Mouse (Mus musculus): ENCODE data around the gene Inip.
"Not testable (repeated sequence)": the region's sequence is repeated elsewhere in the genome, so short reads cannot be mapped to it uniquely, and the experiment has no call there.

The Inip gene

DNA sequence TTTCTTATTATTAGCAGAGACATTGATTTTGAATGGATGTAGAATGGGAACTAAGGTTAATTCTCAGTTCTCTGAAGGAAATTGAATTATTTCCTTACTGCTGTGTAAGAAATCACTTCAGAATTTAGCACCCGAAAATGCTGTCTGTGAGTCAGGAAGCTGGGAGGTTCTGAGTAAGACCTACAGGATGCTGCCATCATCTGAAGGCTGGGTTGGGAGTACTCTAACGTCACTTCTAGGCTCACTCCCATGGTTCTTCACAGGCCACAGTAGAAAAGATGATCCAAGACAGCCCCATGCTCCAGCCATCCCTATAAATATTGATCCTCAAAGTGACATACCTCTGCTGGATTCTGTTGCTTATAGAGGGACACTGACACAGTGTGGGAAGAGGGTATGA lies 6.1 kb upstream of the Inip start:
- DNase-seq (ENCODE audit: low spot score): no peak

DNA sequence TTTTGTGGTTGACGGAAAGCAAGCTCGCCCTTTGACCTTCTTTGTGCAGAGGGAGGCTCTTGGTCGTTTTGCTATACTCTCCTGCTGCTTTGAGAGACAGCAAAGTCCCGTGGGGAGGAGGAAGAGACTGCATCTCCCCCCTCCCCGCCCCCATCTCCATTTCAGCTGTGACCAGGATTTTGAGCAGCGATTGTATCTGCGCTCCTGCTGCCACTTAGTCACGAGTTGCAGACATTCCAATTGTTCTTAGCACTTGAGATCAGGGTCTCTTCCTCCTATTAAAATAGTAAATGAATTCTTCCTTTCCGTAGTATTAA lies 5.4 kb upstream of the Inip start:
- no peak for DNase-seq (ENCODE audit: low spot score)

DNA sequence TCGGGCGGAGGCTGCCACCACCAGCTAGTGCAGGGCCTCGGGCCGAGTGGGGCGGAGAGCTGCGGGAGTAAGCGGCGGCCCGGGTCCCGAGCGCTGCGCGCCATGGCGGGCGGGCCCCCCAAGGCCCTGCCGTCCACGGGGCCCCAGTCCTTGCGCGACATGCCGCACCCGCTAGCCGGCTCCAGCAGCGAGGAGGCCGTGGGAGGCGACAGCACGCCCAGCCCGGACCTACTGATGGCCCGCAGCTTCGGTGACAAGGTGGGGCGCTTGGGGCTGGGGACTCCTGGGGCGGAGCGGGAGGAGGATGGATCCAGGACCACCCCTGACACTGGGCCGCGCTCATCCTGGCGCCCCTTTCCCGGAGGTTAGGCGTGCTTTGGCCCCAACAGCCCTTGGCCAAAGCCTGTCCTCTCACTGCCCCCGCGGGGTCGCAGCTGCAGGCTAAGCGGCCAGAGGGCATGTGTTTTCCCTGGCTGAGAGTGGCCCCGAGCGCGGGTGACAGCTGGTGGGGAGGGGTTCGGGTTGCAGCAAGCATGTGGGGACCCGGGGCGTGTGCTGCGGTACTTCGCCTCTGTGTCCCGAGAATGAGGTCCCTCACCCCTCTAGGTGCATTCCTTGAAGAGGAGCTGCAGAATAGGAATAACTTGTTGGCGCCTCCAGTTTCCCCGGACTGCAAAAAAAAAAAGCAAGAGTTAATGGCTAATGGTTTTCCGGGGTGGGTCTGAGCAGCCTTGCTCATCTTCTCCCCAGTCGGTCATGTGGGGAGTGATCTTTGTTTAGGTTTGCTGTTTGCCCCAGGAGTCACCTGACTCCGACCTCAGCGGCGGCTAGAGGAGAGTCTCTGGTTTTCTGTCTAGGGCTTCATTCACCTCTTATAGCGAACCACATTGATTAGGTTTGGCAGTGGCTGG lies 4.8 kb upstream of the Inip start:
- no peak for DNase-seq (ENCODE audit: low spot score)

DNA sequence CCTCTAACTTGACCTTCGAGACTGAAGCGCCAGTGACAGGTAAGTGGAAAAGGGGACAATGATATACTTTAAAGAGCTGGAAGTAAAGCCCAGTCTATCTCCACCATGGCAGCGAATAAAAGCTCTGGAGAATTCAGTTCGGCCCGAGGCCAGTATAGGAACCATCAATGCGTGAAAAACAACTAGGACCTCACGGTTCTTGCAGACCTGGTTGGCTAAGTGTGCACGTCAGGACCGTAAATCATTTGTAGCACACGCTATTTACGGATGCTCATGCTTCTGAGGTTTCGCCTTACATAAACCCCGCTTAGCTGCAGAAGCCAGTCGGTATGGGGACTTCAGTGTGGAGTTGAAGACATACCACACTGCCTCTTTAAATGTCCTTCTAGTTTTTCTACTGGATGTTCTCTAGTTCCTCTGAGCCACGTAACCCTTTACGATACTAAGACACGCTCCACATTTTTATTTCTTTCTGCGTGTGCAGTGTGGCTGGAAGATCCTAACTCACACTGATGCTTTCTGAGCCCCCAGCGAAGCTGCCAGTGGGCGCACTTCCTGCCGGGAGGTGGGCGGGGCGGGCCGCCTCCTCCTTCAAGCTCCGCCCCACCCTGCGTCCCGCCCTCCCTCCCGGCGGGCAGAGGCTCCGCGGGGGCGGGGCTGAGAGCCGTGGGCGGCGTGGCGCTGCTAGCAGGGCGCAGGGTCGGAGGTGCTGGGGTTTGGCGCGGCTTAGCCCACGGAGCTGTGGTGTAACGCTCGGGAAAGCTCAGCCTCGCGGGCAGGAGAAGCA lies 4.0 kb upstream of the Inip start, which contains the start of gene Snx30:
Snx30 (plus strand) TSS at position 660 of the 787 bp plus-strand sequence.
- DNase-seq (ENCODE audit: low spot score): peak; percentile 83

DNA sequence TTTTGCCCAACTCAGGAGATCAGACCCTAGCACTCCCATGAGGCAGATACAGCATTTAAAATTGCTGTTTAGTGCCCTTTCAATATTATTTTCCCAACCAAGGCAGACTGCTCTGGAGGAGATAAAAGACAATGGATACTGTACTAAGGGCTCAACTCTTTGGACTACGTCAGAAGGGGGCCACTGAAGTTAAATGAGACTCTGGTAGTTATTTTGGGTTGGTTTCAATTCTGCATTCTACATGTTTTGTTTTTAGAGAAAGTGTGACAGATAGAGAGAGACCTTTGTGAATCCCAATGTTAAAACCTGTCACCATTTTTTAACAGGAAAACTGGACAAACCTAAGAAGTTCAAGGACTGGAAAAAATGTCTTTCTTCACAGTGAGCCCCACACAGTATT lies 3.4 kb upstream of the Inip start:
- no peak for DNase-seq (ENCODE audit: low spot score)

DNA sequence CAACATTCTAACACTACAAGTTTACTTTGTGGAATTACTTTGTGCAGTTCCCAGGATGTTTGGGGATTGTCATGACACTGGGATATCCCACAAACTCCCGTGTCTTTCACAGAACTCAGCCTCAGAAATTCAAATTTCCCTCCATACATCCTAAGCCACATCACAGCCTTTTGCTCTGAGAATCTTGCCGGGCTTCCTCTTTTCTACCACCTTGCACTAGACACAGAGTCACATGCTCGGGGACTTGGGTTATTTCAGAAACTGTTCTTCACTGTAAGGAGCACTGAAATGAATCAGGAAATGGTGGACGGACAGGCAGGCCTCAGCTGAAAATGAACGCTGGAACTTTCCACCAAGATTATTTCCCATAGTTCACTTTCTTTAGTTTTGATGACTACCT lies 2.0 kb upstream of the Inip start:
- DNase-seq (ENCODE audit: low spot score): no peak

DNA sequence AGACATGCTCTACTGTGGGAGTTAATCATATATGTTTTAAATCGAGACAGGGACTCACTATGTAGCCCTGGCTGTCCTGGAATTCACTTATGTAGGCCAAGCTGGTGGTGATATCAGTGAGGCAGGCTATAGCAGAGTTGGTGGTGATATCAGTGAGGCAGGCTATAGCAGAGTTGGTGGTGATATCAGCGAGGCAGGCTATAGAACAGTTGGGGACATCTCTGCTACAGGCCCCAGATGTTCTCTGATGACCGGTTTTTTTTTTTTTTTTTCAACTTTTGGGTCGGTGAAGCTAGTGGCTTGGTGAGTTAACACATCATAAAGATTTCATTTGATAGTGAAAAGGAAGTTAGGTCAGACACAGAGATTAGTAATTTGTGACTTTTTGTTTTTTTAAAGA lies 1.4 kb upstream of the Inip start:
- no peak for DNase-seq (ENCODE audit: low spot score)

DNA sequence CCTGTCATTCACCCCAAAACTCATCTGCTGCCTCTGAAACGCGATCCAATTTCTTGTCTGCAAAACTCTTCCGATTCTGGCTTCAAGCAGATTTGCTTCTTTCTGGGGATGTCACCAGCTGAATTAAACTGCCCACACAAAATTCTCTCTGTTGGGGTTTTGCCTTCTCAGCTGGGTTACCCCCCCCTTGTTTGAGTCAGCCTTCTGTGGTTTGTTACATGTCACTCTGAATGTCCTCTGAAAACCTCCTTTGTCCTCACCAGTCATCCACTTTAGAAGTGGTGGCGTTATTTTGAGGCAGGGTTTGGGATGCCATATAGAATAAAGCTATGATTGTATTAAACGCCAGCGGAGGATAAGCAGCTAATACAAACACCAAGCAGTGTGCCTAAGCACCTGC lies 718 bp upstream of the Inip start:
- DNase-seq (ENCODE audit: low spot score): no peak

DNA sequence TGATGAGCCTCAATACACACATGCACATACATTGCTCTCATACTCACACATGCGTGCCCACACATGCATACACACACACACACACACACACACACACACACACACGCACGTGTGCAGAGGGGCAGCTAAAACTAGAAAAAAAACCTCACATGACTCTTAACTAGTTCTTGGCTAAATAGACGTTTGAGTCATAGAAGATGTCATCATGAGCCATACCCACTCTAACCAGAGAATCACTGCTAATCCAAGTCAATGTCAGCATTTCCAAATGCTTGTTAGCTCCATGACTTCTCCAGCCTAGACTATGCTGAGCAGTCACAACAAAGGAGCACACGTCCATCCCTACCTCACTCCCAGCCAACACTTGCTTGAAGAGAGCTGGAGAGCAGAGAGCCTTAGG lies 1.2 kb downstream of the Inip start:
- no peak for DNase-seq (ENCODE audit: low spot score)

DNA sequence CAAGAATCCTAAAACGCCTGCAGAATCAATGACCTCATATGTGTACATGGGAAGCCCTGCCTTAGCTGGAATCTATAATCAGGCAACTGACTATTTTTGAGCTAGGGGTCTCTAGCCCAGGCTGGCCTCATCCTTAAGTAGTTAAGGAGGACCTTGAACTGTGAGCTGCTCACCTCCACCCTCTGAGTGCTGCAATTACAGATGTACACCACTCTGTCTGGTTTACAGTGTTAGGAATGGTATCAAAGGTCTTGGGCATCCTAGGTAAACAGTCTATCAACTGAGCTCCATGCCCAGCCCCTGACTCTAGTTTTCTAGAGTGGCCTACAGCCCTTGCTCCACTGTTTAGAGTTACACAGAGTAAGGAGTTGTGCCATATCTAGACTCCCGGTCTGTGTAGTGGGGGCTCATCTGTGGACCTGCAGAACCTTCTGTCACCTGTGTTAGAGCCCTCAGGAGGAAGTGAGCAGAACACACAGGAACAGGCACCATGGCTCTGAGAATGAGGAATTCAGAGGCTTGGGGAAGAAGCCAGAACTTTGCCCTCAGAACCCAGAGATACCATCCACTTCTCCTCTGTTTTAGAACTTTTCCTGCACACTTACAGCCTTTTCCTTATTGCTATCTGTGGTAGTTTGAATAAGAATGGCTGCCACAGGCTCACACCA lies 5.5 kb downstream of the Inip start:
- DNase-seq (ENCODE audit: low spot score): no peak

DNA sequence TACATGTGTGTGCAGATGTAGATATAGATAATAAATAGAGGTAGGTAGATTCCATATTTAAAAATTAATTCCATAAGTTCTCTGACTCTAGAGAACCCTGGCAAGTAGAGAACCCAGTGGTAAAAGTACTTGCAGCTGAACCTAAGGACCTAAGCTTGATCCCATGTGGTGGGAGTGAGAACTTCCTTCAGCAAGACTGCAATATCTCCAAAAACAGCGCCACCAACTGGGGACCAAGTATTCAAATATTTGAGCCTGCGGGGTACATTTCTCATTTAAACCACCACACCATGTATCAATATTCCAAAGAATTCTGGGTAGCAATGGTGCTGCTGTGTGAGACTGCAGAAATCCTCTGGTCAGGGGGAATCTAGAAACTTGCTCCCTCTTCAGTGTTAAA lies 7.3 kb downstream of the Inip start:
- DNase-seq (ENCODE audit: low spot score): no peak

DNA sequence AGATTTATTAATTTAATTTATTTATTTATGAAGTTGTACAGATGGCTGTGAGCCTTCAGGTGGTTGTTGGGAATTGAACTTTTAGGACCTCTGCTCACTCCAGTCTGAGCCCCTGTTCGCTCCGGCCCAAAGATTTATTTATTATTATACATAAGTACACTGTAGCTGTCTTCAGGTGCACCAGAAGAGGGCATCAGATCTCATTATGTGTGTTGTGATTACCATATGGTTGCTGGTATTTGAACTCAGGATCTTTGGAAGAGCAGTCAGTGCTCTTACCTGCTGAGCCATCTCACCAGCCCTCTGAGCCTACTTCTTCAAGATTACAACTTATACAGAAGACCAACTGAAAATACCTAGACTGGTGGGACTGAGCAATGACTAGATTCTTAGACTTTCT lies 7.8 kb downstream of the Inip start:
- not testable (repeated sequence) for DNase-seq (ENCODE audit: low spot score)

DNA sequence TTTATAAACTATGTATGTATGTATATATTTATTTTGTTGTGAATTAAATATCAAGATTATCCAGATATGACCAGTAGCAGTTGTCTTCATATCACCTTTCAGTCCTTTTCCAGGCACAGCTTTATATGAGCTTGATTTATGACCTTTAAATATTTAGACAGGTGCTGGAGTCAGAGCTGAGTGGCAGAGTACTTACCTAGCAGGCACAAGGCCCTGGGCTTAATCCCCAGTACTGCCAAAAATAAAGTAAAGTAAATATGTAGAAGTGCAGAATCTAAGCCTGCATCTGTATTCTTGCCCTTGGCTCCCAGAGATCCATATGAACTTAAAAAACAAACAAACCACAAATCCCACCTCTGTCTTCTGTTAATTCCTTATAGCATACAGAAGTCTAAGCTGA lies 12.4 kb downstream of the Inip start:
- no peak for DNase-seq (ENCODE audit: low spot score)

DNA sequence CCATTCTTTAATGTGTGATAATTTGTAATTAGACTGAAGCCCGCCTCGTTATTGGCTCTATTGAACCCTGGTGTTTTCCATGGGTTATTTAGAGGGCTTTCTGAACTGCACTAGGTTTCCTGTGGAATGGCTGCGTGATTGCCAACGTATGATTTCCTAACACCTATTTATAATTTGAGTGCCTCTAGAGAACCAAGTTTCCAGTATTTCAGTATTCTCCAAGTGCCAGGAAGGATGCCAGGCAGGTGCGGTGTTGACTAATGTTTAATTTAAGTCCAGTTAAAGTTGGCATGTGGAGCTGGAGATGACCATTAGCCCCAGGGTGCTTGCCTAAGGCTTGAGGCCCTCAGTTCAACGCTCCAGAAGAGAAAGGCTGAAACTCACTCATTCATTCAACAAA lies 14.3 kb downstream of the Inip start:
- DNase-seq (ENCODE audit: low spot score): no peak

DNA sequence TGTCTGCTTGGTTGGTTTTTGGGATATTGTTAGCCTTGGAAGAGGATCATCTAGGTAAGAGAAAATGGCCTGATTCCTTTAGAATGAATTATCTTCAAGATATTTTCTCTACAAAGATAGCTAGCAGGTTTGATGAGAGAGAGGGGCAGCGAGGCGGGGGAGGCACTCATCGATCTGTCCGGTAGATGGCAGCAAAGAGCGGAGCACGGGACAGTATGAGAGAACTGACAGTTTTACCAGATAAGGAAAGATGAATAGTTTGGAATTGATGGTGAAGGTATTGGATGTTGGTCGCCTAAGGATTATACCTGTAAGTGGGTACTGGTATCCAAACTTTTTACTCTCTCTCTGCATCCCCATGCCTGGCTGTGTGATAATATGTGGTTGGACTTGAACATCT lies 14.7 kb downstream of the Inip start:
- peak; percentile 78 for DNase-seq (ENCODE audit: low spot score)

DNA sequence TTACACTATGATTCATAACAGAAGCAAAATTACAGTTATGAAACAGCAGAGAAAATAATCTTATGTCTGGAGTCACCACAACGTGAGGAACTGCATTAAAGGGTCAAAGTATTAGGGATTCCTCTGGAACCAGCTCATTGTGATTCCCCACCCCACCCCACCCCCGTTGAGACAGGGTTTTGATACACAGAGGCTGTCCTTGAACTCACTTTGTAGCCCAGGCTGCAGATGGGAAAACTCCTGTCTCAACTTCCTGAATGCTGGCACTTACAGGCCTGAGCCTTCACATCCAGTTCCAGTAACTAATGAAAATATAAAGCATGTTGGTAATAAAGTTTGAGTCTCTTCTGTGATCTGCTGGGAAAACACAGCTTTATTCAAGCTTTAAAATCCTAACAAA lies 16.0 kb downstream of the Inip start:
- no peak for DNase-seq (ENCODE audit: low spot score)

DNA sequence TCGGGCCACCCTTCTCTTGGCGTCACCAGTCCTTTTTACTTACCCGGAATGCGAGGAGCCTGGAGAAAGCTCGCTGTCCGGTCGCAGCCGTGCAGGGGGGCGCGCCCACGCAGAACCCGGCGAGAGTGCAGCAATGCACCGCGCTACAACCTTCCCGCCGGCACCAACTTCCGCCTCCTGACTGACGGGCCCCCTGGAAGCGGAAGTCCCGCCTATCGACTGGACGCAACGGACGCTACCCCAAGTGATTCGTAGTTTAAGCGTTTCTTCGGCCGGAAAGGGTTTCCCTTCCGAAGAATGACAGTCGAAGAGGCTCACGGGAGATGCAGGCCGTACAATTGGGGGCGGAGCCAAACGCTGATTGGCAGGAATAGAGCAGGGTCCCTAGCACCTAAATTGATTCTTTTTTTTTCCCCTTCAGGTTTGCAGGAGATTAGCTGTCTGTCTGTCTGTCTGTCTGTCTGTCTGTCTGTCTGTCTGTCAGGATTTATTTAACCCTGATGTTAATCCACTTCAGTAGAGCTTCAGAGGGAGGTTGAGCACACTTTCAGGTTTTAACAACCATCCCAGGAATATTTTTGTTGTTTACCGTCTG lies 17.6 kb downstream of the Inip start:
- peak; percentile 92 for DNase-seq (ENCODE audit: low spot score)

DNA sequence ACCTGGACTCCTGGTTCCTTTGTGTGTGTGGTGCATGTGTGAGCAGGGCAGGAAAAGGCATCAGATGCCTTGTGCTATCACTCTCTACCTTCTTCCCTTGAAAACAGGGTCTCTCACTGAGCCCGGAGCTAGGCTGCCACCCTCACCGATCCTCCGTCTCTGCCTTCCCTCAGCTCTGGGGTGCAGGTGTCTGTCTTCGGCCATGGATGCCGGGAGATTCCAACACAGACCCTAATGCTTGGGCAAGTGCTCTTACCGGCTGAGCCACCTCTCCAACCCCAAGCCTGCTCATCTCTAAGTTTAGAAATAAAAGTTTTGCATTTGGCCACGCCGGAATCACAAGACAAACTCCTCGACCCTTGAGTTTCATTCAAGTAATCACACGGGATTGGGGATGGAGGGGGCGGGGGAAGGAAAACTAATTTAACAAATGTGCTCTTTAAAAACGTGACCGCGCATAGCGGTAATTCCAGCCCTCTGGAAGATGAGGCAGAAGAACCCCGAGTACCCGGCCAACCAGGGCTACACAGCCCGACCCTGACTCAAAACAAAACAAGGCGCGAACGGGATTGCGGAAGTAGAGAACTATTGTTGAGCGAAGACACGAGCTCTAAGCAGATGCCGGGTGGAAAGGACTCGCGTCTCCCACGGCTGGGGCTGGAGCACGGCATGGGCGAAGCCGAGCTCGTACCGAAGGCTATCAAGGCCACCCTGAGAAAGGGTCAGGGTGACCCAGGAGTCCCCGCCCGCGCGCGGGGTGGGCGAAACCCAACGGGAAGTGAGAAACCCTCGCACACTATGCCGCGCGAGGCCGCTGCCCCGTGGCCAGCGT lies 18.3 kb downstream of the Inip start:
- no peak for DNase-seq (ENCODE audit: low spot score)

DNA sequence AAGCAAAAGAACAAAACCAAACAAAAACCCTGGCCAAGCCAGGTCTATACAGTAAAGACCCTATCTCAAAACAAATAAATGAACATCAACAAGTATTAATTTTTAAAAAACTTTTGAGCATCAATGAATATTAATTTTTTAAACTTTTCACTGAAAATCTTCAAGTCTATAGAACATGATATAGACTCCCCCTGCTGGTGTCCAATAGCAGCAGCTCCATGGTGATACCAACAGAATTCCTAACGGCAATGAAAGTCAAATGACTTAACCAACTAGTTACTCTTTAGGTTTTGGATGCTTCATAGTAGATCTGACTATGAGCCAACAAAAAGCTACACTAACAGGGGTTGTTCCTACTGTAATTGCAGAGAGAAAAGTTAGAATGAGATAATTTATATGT lies 20.8 kb downstream of the Inip start:
- no peak for DNase-seq (ENCODE audit: low spot score)

DNA sequence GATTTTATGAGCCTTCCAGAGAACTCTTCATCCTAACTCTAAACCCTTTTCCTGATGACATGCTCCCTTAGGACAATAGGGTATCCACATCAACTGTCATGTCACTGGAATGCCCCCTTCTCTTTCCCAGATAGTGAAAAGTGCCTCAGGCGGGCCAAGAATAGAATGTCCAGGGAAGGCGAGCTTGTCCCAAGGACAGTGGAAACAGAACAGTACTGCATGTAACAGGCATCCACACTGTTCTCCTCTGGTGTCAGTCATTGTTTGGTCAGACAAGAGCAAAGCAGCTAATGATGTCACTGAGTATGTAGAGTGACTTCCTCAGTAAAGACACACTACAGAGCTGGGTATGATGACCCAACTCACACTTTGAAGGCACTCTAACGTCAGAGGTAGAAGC lies 23.6 kb downstream of the Inip start:
- DNase-seq (ENCODE audit: low spot score): no peak

DNA sequence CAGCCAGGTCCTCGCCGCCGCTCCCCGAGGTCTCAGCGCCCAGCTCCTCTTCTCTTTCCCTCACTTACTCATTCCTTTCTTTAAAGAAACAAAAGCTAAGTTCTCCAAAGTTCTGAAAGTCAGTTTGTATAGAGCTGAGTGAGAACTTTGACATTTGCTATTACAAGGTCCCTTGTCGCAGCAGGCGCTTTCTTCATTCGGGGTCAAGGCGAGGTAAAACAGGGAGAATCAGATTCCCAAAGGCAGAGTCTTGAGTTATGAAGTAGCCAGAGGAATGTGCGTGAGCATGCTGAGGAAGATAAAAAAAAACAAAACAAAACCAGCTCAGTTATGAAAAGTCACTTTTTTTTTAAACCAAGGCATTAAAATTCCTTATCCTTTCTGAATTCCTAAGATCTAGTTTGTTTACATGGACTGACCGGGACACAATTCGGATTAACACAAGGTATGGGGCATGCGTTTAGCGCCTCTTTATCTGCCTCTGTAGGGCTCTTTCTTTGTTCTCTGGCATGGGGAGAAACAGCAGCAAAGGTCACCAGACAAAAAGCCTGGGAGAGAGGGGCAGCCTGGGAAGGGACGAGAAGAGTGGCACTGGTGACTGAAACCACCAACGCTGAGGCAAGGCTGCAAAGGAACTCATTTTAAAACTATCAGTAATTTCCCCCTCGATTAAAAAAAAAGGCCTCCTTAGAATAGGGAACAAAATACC lies 29.1 kb downstream of the Inip start:
- DNase-seq (ENCODE audit: low spot score): no peak
